Mouse (Mus musculus): Measurements from ENCODE around the gene Eps8. TPM values are rescaled to one million over a fixed set of nuclear protein-coding genes. Genes with fewer than 3 reads are reported as not detected.

Gene Eps8
- polyA plus RNA-seq (2017; shearing (Covaris generic)), result under 1 TPM in 1 of 2 experiments, not detected in 1; 0.66 TPM

- no peak for ATAC-seq
Measured at GRCm38 (mm10) chr6:137654776-137655175, at the start of gene Eps8. Gene Eps8, minus strand, starts transcription at chr6:137654876.

GRCm38 (mm10) chr6:137703431-137703830, 48.8 kb upstream of the Eps8 start:
- ATAC-seq, result no peak

- ATAC-seq, result no peak
Measured at GRCm38 (mm10) chr6:137702918-137703317, 48.2 kb upstream of the Eps8 start.

GRCm38 (mm10) chr6:137702186-137702585, 47.5 kb upstream of the Eps8 start:
- ATAC-seq, result no peak

GRCm38 (mm10) chr6:137699434-137699833, 44.8 kb upstream of the Eps8 start:
- ATAC-seq, result no peak

- ATAC-seq, result no peak
Measured at GRCm38 (mm10) chr6:137696445-137697204, 41.9 kb upstream of the Eps8 start.

GRCm38 (mm10) chr6:137695046-137695445, 40.4 kb upstream of the Eps8 start:
- ATAC-seq, result no peak

GRCm38 (mm10) chr6:137694310-137694709, 39.6 kb upstream of the Eps8 start:
- ATAC-seq, result no peak

GRCm38 (mm10) chr6:137690550-137691119, 36.0 kb upstream of the Eps8 start:
- ATAC-seq, result no peak

- no peak for ATAC-seq
Measured at GRCm38 (mm10) chr6:137688506-137689105, 33.9 kb upstream of the Eps8 start.

GRCm38 (mm10) chr6:137688079-137688478, 33.4 kb upstream of the Eps8 start:
- no peak for ATAC-seq

- no peak for ATAC-seq
Measured at GRCm38 (mm10) chr6:137687667-137688066, 33.0 kb upstream of the Eps8 start.

- ATAC-seq, result no peak
Measured at GRCm38 (mm10) chr6:137682629-137683028, 28.0 kb upstream of the Eps8 start.

- ATAC-seq, result no peak
Measured at GRCm38 (mm10) chr6:137681000-137681399, 26.3 kb upstream of the Eps8 start.

GRCm38 (mm10) chr6:137676581-137676980, 21.9 kb upstream of the Eps8 start:
- ATAC-seq, result no peak

GRCm38 (mm10) chr6:137675556-137675955, 20.9 kb upstream of the Eps8 start:
- no peak for ATAC-seq

GRCm38 (mm10) chr6:137673301-137673700, 18.6 kb upstream of the Eps8 start:
- ATAC-seq, result no peak

GRCm38 (mm10) chr6:137671561-137671960, 16.9 kb upstream of the Eps8 start:
- ATAC-seq, result no peak

- no peak for ATAC-seq
Measured at GRCm38 (mm10) chr6:137670820-137671219, 16.1 kb upstream of the Eps8 start.

GRCm38 (mm10) chr6:137669876-137670275, 15.2 kb upstream of the Eps8 start:
- no peak for ATAC-seq

GRCm38 (mm10) chr6:137669433-137669832, 14.8 kb upstream of the Eps8 start:
- ATAC-seq, result no peak

GRCm38 (mm10) chr6:137668331-137668730, 13.7 kb upstream of the Eps8 start:
- ATAC-seq, result no peak

GRCm38 (mm10) chr6:137667665-137668064, 13.0 kb upstream of the Eps8 start:
- no peak for ATAC-seq

GRCm38 (mm10) chr6:137664936-137665335, 10.3 kb upstream of the Eps8 start:
- ATAC-seq, result no peak
